Mouse (Mus musculus): ENCODE measurements around the gene Cblb. TPM values are rescaled to one million over a fixed set of nuclear protein-coding genes. Genes with fewer than 3 reads are reported as not detected.

Gene Cblb
- polyA plus RNA-seq, 1 experiment from 2014 or later, result 7.7 TPM

- H3K9me3 ChIP-seq (replicated peaks), result no peaks in the 10 kb centered on the region
- no peak overlapping the region for H3K4me2 ChIP-seq
- WGBS, result 87% methylated on average over 2 of the region's 2 CpGs
- H3K27ac ChIP-seq (replicated peaks), result no peak overlapping the region
- H3K4me1 ChIP-seq, result no peaks in the 10 kb centered on the region
- ATAC-seq (ENCODE audit: low FRiP score), result no peak
- no peaks in the 10 kb centered on the region for H3K27me3 ChIP-seq (replicated peaks)
- H3K4me3 ChIP-seq (replicated peaks), result no peak overlapping the region
- no peaks in the 10 kb centered on the region for H3K36me3 ChIP-seq
- no peak overlapping the region for H3K9ac ChIP-seq (replicated peaks)
Observed at GRCm38 (mm10) chr16:52013812-52014211, 17.2 kb upstream of the Cblb start.

GRCm38 (mm10) chr16:52023417-52023816 is 7.6 kb upstream of the Cblb start:
- WGBS, result 39% methylated on average over 5 of the region's 5 CpGs
- H3K9me3 ChIP-seq (replicated peaks), result no peaks in the 10 kb centered on the region
- H3K4me3 ChIP-seq (replicated peaks), result no peak overlapping the region
- H3K4me2 ChIP-seq, result no peak overlapping the region
- H3K27me3 ChIP-seq (replicated peaks), result no peaks in the 10 kb centered on the region
- H3K27ac ChIP-seq (replicated peaks), result no peak overlapping the region
- H3K36me3 ChIP-seq, result no peaks in the 10 kb centered on the region
- no peak for ATAC-seq (ENCODE audit: low FRiP score)
- no peaks in the 10 kb centered on the region for H3K4me1 ChIP-seq
- H3K9ac ChIP-seq (replicated peaks), result no peak overlapping the region

- H3K27ac ChIP-seq (replicated peaks), result no peak overlapping the region
- 93% methylated on average over 4 of the region's 4 CpGs for WGBS
Observed at GRCm38 (mm10) chr16:52027326-52027725, 3.7 kb upstream of the Cblb start.

GRCm38 (mm10) chr16:52029001-52029400 is 2.0 kb upstream of the Cblb start:
- H3K9me3 ChIP-seq (replicated peaks), result no peaks in the 10 kb centered on the region
- ATAC-seq (ENCODE audit: low FRiP score), result no peak
- 92% methylated on average over 3 of the region's 3 CpGs for WGBS

More at GRCm38 (mm10) chr16:52027326-52027725, 3.7 kb upstream of the Cblb start:
- no peak overlapping the region for H3K9ac ChIP-seq (replicated peaks)
- H3K27me3 ChIP-seq (replicated peaks), result no peaks in the 10 kb centered on the region
- no peak for ATAC-seq (ENCODE audit: low FRiP score)
- no peaks in the 10 kb centered on the region for H3K9me3 ChIP-seq (replicated peaks)
- no peak overlapping the region for H3K4me3 ChIP-seq (replicated peaks)
- H3K36me3 ChIP-seq, result no peaks in the 10 kb centered on the region
- H3K4me2 ChIP-seq, result no peak overlapping the region
- H3K4me1 ChIP-seq, result peaks cover 8% of the 10 kb centered on the region; the same call in 1 of the 2 replicates

GRCm38 (mm10) chr16:52031712-52032251 is 757 bp downstream of the Cblb start:
- H3K4me2 ChIP-seq, result peak overlapping the region; percentile 67
- H3K9me3 ChIP-seq (replicated peaks), result no peaks in the 10 kb centered on the region
- peak overlapping the region; percentile 94 for H3K9ac ChIP-seq (replicated peaks)
- H3K4me1 ChIP-seq, result peaks cover 44% of the 10 kb centered on the region
- under 1% methylated on average over 37 of the region's 37 CpGs for WGBS
- ATAC-seq (ENCODE audit: low FRiP score), result peak; percentile 82
- H3K4me3 ChIP-seq (replicated peaks), result peak overlapping the region; percentile 98
- H3K27me3 ChIP-seq (replicated peaks), result no peaks in the 10 kb centered on the region
- peak overlapping the region; percentile 97 for H3K27ac ChIP-seq (replicated peaks)
- no peaks in the 10 kb centered on the region for H3K36me3 ChIP-seq

More at GRCm38 (mm10) chr16:52029001-52029400, 2.0 kb upstream of the Cblb start:
- H3K36me3 ChIP-seq, result no peaks in the 10 kb centered on the region
- H3K27me3 ChIP-seq (replicated peaks), result no peaks in the 10 kb centered on the region
- H3K4me3 ChIP-seq (replicated peaks), result no peak overlapping the region
- H3K4me2 ChIP-seq, result no peak overlapping the region
- H3K9ac ChIP-seq (replicated peaks), result no peak overlapping the region
- H3K27ac ChIP-seq (replicated peaks), result no peak overlapping the region
- H3K4me1 ChIP-seq, result peaks cover 20% of the 10 kb centered on the region

GRCm38 (mm10) chr16:52032376-52033330 is 1.6 kb downstream of the Cblb start:
- peak overlapping the region; percentile 67 for H3K4me2 ChIP-seq
- H3K4me1 ChIP-seq, result peaks cover 44% of the 10 kb centered on the region
- no peaks in the 10 kb centered on the region for H3K27me3 ChIP-seq (replicated peaks)
- WGBS, result 13% methylated on average over 29 of the region's 29 CpGs
- peak overlapping the region; percentile 94 for H3K9ac ChIP-seq (replicated peaks)
- peak overlapping the region; percentile 97 for H3K27ac ChIP-seq (replicated peaks)
- no peak for ATAC-seq (ENCODE audit: low FRiP score)
- H3K36me3 ChIP-seq, result no peaks in the 10 kb centered on the region
- no peaks in the 10 kb centered on the region for H3K9me3 ChIP-seq (replicated peaks)
- peak overlapping the region; percentile 98 for H3K4me3 ChIP-seq (replicated peaks)

GRCm38 (mm10) chr16:52033381-52034315 is 2.6 kb downstream of the Cblb start:
- Histone ChIP-seq H3K9ac (replicated peaks) (no peak overlapping the region), H3K27ac (replicated peaks) (no peak overlapping the region), H3K4me3 (replicated peaks) (peak overlapping the region; percentile 98; the same call in 1 of the 2 replicates), H3K9me3 (replicated peaks) (no peaks in the 10 kb centered on the region), H3K36me3 (no peaks in the 10 kb centered on the region), H3K27me3 (replicated peaks) (no peaks in the 10 kb centered on the region), H3K4me2 (peak overlapping the region; percentile 67), H3K4me1 (peaks cover 44% of the 10 kb centered on the region)
- no peak for ATAC-seq (ENCODE audit: low FRiP score)
- 88% methylated on average over 4 of the region's 4 CpGs for WGBS

GRCm38 (mm10) chr16:52034356-52034755 is 3.3 kb downstream of the Cblb start:
- ATAC-seq (ENCODE audit: low FRiP score), result no peak

GRCm38 (mm10) chr16:52036295-52036694 is 5.3 kb downstream of the Cblb start:
- no peak overlapping the region for H3K9ac ChIP-seq (replicated peaks)
- H3K4me1 ChIP-seq, result peaks cover 39% of the 10 kb centered on the region
- WGBS, result 49% methylated on average over 3 of the region's 3 CpGs
- H3K27ac ChIP-seq (replicated peaks), result no peak overlapping the region
- no peak overlapping the region for H3K4me2 ChIP-seq
- no peaks in the 10 kb centered on the region for H3K36me3 ChIP-seq
- ATAC-seq (ENCODE audit: low FRiP score), result no peak
- H3K27me3 ChIP-seq (replicated peaks), result no peaks in the 10 kb centered on the region
- H3K4me3 ChIP-seq (replicated peaks), result no peak overlapping the region
- no peaks in the 10 kb centered on the region for H3K9me3 ChIP-seq (replicated peaks)

More at GRCm38 (mm10) chr16:52034356-52034755, 3.3 kb downstream of the Cblb start:
- Histone ChIP-seq H3K9ac (replicated peaks) (no peak overlapping the region), H3K36me3 (no peaks in the 10 kb centered on the region), H3K4me3 (replicated peaks) (0 out of 2 replicates have a peak overlapping the region, but pooled peaks have one; percentile 1), H3K4me2 (peak overlapping the region; percentile 24), H3K27me3 (replicated peaks) (no peaks in the 10 kb centered on the region), H3K4me1 (peaks cover 47% of the 10 kb centered on the region), H3K27ac (replicated peaks) (no peak overlapping the region), H3K9me3 (replicated peaks) (no peaks in the 10 kb centered on the region)
- WGBS, result 92% methylated on average over 5 of the region's 5 CpGs

GRCm38 (mm10) chr16:52038283-52038682 is 7.3 kb downstream of the Cblb start:
- 97% methylated on average over 4 of the region's 4 CpGs for WGBS
- ATAC-seq (ENCODE audit: low FRiP score), result no peak
- H3K4me1 ChIP-seq, result peaks cover 40% of the 10 kb centered on the region
- no peak overlapping the region for H3K4me3 ChIP-seq (replicated peaks)
- H3K9ac ChIP-seq (replicated peaks), result no peak overlapping the region
- H3K27me3 ChIP-seq (replicated peaks), result no peaks in the 10 kb centered on the region
- no peaks in the 10 kb centered on the region for H3K36me3 ChIP-seq
- H3K9me3 ChIP-seq (replicated peaks), result no peaks in the 10 kb centered on the region
- H3K27ac ChIP-seq (replicated peaks), result no peak overlapping the region
- H3K4me2 ChIP-seq, result no peak overlapping the region

- 83% methylated on average over 2 of the region's 2 CpGs for WGBS
- Histone ChIP-seq H3K4me1 (peaks cover 36% of the 10 kb centered on the region), H3K9ac (replicated peaks) (no peak overlapping the region), H3K27ac (replicated peaks) (no peak overlapping the region), H3K4me3 (replicated peaks) (no peak overlapping the region), H3K9me3 (replicated peaks) (no peaks in the 10 kb centered on the region), H3K27me3 (replicated peaks) (no peaks in the 10 kb centered on the region), H3K4me2 (no peak overlapping the region), H3K36me3 (no peaks in the 10 kb centered on the region)
- ATAC-seq (ENCODE audit: low FRiP score), result no peak
Observed at GRCm38 (mm10) chr16:52038821-52039220, 7.8 kb downstream of the Cblb start.

Data from neural tube, embryonic 15.5 days (tissue).